Mouse (Mus musculus) liver, postnatal 0 days (tissue): Measurements from ENCODE around the gene Mfap3l.

Experiments used
- CTCF ChIP-seq: sonication (generic); IDR thresholded peaks from 2 replicates; pipeline ENCODE4 v1.5.1; 2016; ENCODE audit warnings: antibody characterized with exemption, low read depth
- EP300 ChIP-seq: IDR thresholded peaks from 2 replicates; pipeline ENCODE4 v1.6.1; 2016; ENCODE audit warnings: antibody characterized with exemption, low read depth, mild to moderate bottlenecking

DNA sequence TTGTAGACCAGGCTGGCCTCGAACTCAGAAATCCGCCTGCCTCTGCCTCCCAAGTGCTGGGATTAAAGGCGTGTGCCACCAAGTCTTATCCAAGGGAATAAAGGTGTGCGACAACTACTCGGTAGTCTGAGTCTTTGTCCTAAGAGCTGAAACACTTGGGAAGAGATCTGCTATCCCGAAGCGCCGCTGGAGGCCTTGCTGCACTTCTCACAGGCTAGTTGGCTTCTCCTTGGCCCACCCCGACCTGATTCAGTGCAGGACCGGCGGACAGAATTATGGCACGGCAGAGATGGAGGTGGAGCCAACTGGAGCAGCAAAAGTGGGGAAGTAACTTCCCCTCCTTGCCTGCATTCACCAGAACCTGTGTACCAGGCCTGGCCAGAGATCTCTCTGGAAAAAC lies 10.6 kb upstream of the Mfap3l start:
- TF ChIP-seq CTCF: no peak
- no peak for TF ChIP-seq EP300
